Mouse (Mus musculus) limb, embryonic 11.5 days (tissue): ENCODE measurements around the gene Spout1. TPM values are rescaled to one million over a fixed set of nuclear protein-coding genes. Genes with fewer than 3 reads are reported as not detected.
"Not testable (repeated sequence)": the region's sequence is repeated elsewhere in the genome, so short reads cannot be mapped to it uniquely, and the experiment has no call there.

Experiments used
- ATAC-seq: fragments of 200-750 bp; cut with Nextera tagmentation; 2 replicates; pipeline ENCODE4 v1.8.0; 2017; ENCODE audit warnings: low read depth; ENCODE audit not compliant: insufficient number of reproducible peaks, low FRiP score, low TSS enrichment
- DNase-seq: peaks from one replicate; pipeline ENCODE4 v3.0.0-alpha.2; 2015; ENCODE audit warnings: low spot score
- H3K27ac ChIP-seq: fragments of 300-500 bp; sonication (generic); replicated peaks from 2 replicates; pipeline ENCODE4 v1.5.1; 2014; ENCODE audit warnings: low read depth, mild to moderate bottlenecking, low read length
- H3K27me3 ChIP-seq: fragments of 300-500 bp; sonication (generic); 2 replicates; pipeline ENCODE4 v1.6.1; 2014; ENCODE audit warnings: mild to moderate bottlenecking, low read length, mixed read lengths; ENCODE audit not compliant: control insufficient read depth, insufficient read depth
- H3K36me3 ChIP-seq: fragments of 300-500 bp; sonication (generic); 2 replicates; pipeline ENCODE4 v1.6.1; 2014; ENCODE audit warnings: mild to moderate bottlenecking, low read length, moderate library complexity, mixed read lengths; ENCODE audit not compliant: control insufficient read depth, insufficient read depth
- H3K4me1 ChIP-seq: fragments of 300-500 bp; sonication (generic); 2 replicates; pipeline ENCODE4 v1.6.1; 2014; ENCODE audit warnings: low read length, mixed read lengths; ENCODE audit not compliant: control insufficient read depth, insufficient read depth
- H3K4me2 ChIP-seq: fragments of 300-500 bp; sonication (generic); 2 replicates; pipeline ENCODE4 v1.6.1; 2014; ENCODE audit warnings: low read depth, mild to moderate bottlenecking, moderate library complexity; ENCODE audit not compliant: severe bottlenecking
- H3K4me3 ChIP-seq: fragments of 300-500 bp; sonication (generic); 2 replicates; pipeline ENCODE4 v1.5.1; 2014; ENCODE audit warnings: low read depth, low read length
- H3K9ac ChIP-seq: fragments of 300-500 bp; sonication (generic); 2 replicates; pipeline ENCODE4 v1.6.1; 2014; ENCODE audit warnings: mild to moderate bottlenecking, low read length
- H3K9me3 ChIP-seq: fragments of 300-500 bp; sonication (generic); 2 replicates; pipeline ENCODE4 v1.6.1; 2016; ENCODE audit warnings: low read length; ENCODE audit not compliant: control insufficient read depth
- WGBS: fragments of 180-500 bp; shearing (Covaris S2); extraction: QIAGEN DNeasy Blood & Tissue Kit; methylation state at CpG from one replicate; pipeline ENCODE4 v1.1.7; 2014; 5-methylcytosine and 5-hydroxymethylcytosine counted together
- polyA plus RNA-seq: library from polyadenylated mRNA; unstranded; fragments of >200 nt; fragmentation: Nextera tagmentation; extraction: Ambion mirVana; gene quantifications from 2 replicates; pipeline ENCODE4 v1.2.1, GENCODE M21; 2014

Spout1 gene
- polyA plus RNA-seq, 1 experiment from 2014 or later, result 91.6 TPM

DNA sequence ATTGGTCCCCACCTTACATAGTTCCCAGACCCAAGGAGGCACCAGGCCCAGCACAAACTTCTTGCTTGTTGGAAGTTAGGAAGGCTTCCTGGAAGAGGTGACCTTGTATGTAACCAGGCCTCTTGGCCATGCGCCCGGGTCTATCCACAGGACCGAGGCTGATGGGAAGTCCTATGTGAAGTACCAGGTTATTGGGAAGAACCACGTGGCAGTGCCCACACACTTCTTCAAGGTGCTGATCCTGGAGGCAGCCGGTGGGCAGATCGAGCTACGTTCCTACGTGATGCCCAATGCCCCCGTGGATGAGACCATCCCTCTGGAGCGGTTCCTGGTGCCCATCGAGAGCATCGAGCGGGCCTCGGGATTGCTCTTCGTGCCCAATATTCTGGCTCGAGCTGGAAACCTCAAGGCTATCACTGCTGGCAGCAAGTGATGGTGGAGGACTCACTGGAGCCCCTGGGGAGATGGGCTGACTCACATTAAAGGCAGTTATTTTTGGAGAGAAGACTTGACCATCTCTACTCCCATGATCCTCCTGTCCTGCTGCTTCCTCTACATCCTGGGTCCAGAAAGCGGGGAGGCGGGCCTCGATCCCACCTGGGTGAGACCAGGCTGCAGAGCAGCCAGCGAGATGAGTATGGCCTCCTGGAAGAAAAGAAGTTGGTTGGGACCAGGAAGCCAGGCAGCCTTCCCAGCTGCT is 4.6 kb downstream of the Spout1 start:
- no peak overlapping the region for H3K27ac ChIP-seq
- H3K27me3 ChIP-seq, result no peaks in the 10 kb centered on the region
- WGBS, result 95% methylated on average over 20 of the region's 20 CpGs
- no peak overlapping the region for H3K4me3 ChIP-seq
- no peaks in the 10 kb centered on the region for H3K9me3 ChIP-seq
- peaks cover 9% of the 10 kb centered on the region for H3K4me1 ChIP-seq
- DNase-seq, result no peak
- no peak for ATAC-seq
- no peak overlapping the region for H3K9ac ChIP-seq
- peaks cover 24% of the 10 kb centered on the region for H3K36me3 ChIP-seq
- no peak overlapping the region for H3K4me2 ChIP-seq

DNA sequence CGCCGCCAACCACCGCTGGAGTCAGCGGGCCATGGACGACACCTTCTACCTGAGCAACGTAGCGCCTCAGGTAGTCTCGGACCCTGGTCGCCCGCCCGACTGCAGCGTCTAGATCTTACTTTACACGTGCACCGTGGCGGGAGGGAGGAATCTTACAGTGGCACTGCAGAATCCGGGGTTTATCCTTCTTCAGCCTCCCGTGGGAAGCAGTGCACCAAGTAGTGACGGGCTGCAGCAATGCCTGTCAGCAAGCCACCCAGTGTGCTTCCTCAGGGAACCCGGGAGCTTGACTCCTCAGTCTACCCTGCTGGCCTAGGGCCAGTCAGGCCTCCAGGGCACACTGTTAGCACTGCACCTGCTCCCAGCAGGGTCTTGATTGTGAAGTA is 6.3 kb downstream of the Spout1 start:
- ATAC-seq, result 0 out of 2 replicates have a peak, but pooled peaks have one; percentile 10
- peaks cover 24% of the 10 kb centered on the region for H3K36me3 ChIP-seq

DNA sequence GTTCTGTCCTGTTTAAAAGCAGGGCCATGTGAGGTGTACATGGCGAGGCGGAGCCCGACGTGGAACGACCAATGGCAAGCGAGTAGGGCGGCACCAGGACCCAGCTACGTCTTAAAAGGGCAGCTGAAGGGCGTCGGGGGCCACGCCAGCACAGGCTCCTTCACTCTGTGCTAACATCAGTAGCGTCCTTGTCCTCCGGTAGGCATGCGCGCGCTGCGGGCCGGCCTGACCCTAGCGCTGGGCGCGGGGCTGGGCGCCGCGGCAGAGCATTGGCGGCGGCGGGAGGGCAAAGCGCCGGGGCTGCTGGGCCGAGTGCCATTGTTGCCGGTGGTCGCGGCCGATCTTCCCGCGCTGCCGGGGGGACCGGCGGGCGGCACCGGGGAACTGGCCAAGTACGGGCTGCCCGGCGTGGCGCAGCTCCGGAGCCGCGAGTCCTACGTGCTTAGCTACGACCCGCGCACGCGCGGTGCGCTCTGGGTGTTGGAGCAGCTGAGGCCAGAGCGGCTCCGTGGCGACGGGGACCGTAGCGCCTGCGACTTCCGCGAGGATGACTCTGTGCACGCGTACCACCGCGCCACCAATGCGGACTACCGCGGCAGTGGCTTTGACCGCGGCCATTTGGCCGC is 6.8 kb downstream of the Spout1 start, which contains the start of gene Endog:
Endog (plus strand) TSS at position 123 of the 626 bp plus-strand sequence.
- DNase-seq (peak; percentile 83), ATAC-seq (peak; percentile 87)
- Histone ChIP-seq H3K27ac (peak within 1 kb of the TSS; percentile 62), H3K9ac (peak within 1 kb of the TSS; percentile 76), H3K36me3 (peaks cover 23% of the 10 kb centered on the region), H3K27me3 (no peaks in the 10 kb centered on the region), H3K9me3 (peaks cover 5% of the 10 kb centered on the region; the same call in 1 of the 2 replicates), H3K4me2 (peak within 1 kb of the TSS; percentile 96), H3K4me3 (peak within 1 kb of the TSS; percentile 73), H3K4me1 (peaks cover 3% of the 10 kb centered on the region; the same call in 1 of the 2 replicates)
- WGBS, result under 1% methylated on average over 75 of the region's 75 CpGs

More for the DNA sequence above, 6.3 kb downstream of the Spout1 start:
- H3K9ac ChIP-seq, result peak overlapping the region; percentile 76
- H3K4me2 ChIP-seq, result peak overlapping the region; percentile 96
- whole genome bisulfite sequencing, result under 1% methylated on average over 19 of the region's 19 CpGs
- peaks cover 3% of the 10 kb centered on the region for H3K4me1 ChIP-seq
- H3K4me3 ChIP-seq, result peak overlapping the region; percentile 73
- H3K9me3 ChIP-seq, result no peaks in the 10 kb centered on the region
- no peak for DNase-seq
- no peaks in the 10 kb centered on the region for H3K27me3 ChIP-seq
- H3K27ac ChIP-seq, result no peak overlapping the region

DNA sequence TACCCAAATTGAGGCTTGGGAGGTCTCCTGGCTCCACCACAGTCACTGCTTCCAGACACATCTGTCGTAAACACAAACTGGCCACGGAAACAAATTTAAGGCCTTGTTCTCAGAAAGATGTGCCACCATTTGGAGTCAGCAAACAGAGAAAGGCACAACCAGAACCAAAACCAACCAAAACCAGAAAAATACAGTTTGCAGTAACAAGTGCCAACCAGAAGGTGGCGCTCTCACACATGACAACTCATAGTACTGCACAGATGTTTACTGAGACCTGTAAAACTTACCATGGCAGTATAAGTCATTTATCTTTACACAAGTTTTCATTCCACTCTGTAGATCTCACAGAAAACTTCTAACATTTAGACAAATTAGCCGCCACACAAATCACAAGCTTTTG is 11.6 kb downstream of the Spout1 start:
- Histone ChIP-seq H3K9ac (no peak overlapping the region), H3K4me2 (no peak overlapping the region), H3K27ac (no peak overlapping the region), H3K4me1 (no peaks in the 10 kb centered on the region), H3K27me3 (no peaks in the 10 kb centered on the region), H3K36me3 (no peaks in the 10 kb centered on the region), H3K4me3 (no peak overlapping the region), H3K9me3 (peaks cover 5% of the 10 kb centered on the region; the same call in 1 of the 2 replicates)
- 55% methylated on average over 4 of the region's 4 CpGs for WGBS
- no peak for DNase-seq
- ATAC-seq, result no peak

DNA sequence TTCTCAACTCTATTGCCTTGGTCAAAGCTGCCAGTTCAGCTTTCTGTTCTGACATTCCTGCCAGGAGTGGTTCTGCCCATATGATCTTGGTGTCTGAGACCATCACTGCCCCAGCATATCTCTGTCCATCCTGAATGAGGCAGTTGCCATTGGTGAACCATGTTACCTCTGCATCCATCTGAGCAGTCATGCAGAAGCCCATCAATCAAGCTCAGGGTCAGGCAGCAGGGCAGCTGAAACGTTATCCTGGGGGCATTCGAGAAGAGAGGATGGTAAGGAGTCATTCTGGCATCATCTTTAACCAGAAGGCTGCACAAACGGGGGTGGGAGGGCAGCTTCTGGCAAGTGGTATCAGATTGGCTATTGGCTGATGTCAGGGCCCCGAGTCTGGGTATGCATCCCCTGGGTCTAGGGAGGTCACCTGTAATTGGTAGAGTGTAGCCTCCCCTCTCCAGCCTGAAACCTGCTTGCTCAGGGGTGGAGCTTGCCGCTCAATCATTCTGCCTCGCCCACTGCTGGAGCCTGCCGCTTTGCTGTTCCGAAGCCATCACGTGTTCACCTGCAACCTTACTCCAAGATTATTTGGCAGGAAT is 13.8 kb downstream of the Spout1 start:
- no peaks in the 10 kb centered on the region for H3K4me1 ChIP-seq
- no peaks in the 10 kb centered on the region for H3K36me3 ChIP-seq
- no peak overlapping the region for H3K9ac ChIP-seq
- no peak overlapping the region for H3K4me2 ChIP-seq
- DNase-seq (no peak), ATAC-seq (no peak)
- H3K9me3 ChIP-seq, result peaks cover 5% of the 10 kb centered on the region; the same call in 1 of the 2 replicates
- no peak overlapping the region for H3K4me3 ChIP-seq
- no peak overlapping the region for H3K27ac ChIP-seq
- WGBS, result 50% methylated on average over 9 of the region's 9 CpGs
- no peaks in the 10 kb centered on the region for H3K27me3 ChIP-seq

DNA sequence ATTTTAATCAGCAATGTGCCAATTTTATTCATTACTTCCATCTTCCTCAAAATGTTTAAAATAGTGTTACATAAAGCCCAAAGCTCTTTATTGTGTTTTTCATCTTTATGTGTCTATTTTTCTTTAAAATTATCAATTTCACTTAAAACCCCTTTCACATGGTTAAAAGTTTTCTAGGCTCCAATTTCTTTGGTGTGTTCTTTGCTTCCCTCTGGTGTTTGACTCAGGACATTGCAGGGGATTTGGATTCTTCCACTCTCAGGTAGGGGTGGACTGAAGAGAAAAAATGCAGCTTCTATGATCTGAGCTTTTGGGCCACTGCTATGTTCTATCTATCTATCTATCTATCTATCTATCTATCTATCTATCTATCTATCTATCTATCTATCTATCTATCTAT is 16.4 kb downstream of the Spout1 start:
- no peaks in the 10 kb centered on the region for H3K36me3 ChIP-seq
- ATAC-seq (no peak), DNase-seq (peak; percentile 64)
- no peak overlapping the region for H3K9ac ChIP-seq
- H3K9me3 ChIP-seq, result peaks cover 3% of the 10 kb centered on the region; the same call in 1 of the 2 replicates
- H3K27ac ChIP-seq, result no peak overlapping the region
- H3K4me1 ChIP-seq, result no peaks in the 10 kb centered on the region
- H3K4me2 ChIP-seq, result no peak overlapping the region
- no peaks in the 10 kb centered on the region for H3K27me3 ChIP-seq
- H3K4me3 ChIP-seq, result no peak overlapping the region

DNA sequence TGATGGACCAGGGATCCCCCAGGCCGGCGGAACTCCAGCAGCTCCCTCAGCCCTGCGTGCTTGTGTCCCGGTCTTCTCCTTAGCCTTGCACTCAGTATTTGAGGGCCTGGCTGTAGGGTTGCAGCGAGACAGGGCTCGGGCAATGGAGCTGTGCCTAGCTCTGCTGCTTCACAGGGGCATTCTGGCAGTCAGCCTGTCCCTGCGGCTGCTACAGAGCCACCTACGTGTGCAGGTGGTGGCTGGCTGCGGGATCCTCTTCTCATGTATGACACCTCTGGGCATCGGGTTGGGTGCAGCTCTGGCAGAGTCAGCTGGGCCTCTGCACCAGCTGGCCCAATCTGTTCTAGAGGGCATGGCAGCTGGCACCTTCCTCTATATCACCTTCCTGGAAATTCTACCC is 18.4 kb downstream of the Spout1 start:
- H3K4me2 ChIP-seq, ATAC-seq, H3K27ac ChIP-seq, H3K4me1 ChIP-seq, H3K9ac ChIP-seq, H3K4me3 ChIP-seq, H3K36me3 ChIP-seq, H3K9me3 ChIP-seq, DNase-seq, H3K27me3 ChIP-seq: not testable (repeated sequence)
- WGBS, result 84% methylated on average over 8 of the region's 10 CpGs

DNA sequence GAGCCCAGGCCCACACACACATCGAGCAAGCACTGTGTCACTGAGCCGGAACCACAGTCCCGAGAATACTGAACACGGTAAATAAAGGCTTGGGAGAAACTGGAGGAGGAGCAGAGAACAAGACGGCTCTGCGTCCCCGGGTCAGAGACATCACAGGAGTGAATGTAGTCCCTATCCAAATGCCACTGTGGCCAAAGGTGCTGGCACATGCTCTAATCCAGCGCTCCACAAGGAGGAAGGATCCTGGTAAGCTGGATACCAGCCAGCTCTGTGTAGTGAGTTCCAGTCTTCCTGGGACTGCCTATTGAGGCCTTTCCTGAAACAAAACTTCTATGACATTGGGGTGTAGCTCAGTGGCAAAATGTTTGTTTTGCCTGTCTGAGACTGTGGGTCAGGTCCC is 25.6 kb downstream of the Spout1 start:
- Histone ChIP-seq H3K9ac (no peak overlapping the region), H3K9me3 (no peaks in the 10 kb centered on the region), H3K4me3 (no peak overlapping the region), H3K27ac (no peak overlapping the region), H3K4me1 (no peaks in the 10 kb centered on the region), H3K4me2 (no peak overlapping the region), H3K36me3 (peaks cover 17% of the 10 kb centered on the region), H3K27me3 (no peaks in the 10 kb centered on the region)
- DNase-seq (no peak), ATAC-seq (no peak)
- 86% methylated on average over 8 of the region's 8 CpGs for WGBS
